Mouse (Mus musculus): ENCODE results near the gene Ptpro.
A peak's percentile ranks its signal among the peaks of the same experiment; 100 is the strongest.
"Not testable (repeated sequence)": the region's sequence is repeated elsewhere in the genome, so short reads cannot be mapped to it uniquely, and the experiment has no call there.

The Ptpro gene

GRCm38 (mm10) chr6:137456064-137456463 is 203.9 kb downstream of the Ptpro start:
- DNase-seq (ENCODE audit: low read depth, low spot score), result no peak

- DNase-seq (ENCODE audit: low read depth, low spot score), result no peak
Observed at GRCm38 (mm10) chr6:137457210-137457609, 205.1 kb downstream of the Ptpro start.

- DNase-seq (ENCODE audit: low read depth, low spot score), result no peak
Observed at GRCm38 (mm10) chr6:137458136-137458535, 206.0 kb downstream of the Ptpro start.

GRCm38 (mm10) chr6:137463771-137464170 is 211.7 kb downstream of the Ptpro start:
- DNase-seq (ENCODE audit: low read depth, low spot score), result no peak

- peak; percentile 83 for DNase-seq (ENCODE audit: low read depth, low spot score)
Observed at GRCm38 (mm10) chr6:137465253-137465652, 213.1 kb downstream of the Ptpro start.

GRCm38 (mm10) chr6:137466256-137466655 is 214.1 kb downstream of the Ptpro start:
- no peak for DNase-seq (ENCODE audit: low read depth, low spot score)

GRCm38 (mm10) chr6:137467696-137468095 is 215.6 kb downstream of the Ptpro start:
- no peak for DNase-seq (ENCODE audit: low read depth, low spot score)

GRCm38 (mm10) chr6:137469541-137469940 is 217.4 kb downstream of the Ptpro start:
- DNase-seq (ENCODE audit: low read depth, low spot score), result no peak

GRCm38 (mm10) chr6:137470901-137471598 is 218.9 kb downstream of the Ptpro start:
- peak; percentile 54 for DNase-seq (ENCODE audit: low read depth, low spot score)

- no peak for DNase-seq (ENCODE audit: low read depth, low spot score)
Observed at GRCm38 (mm10) chr6:137472129-137472528, 220.0 kb downstream of the Ptpro start.

- DNase-seq (ENCODE audit: low read depth, low spot score), result no peak
Observed at GRCm38 (mm10) chr6:137473433-137473832, 221.3 kb downstream of the Ptpro start.

- DNase-seq (ENCODE audit: low read depth, low spot score), result not testable (repeated sequence)
Observed at GRCm38 (mm10) chr6:137475695-137476094, 223.6 kb downstream of the Ptpro start.

GRCm38 (mm10) chr6:137482891-137483290 is 230.8 kb downstream of the Ptpro start:
- DNase-seq (ENCODE audit: low read depth, low spot score), result no peak

GRCm38 (mm10) chr6:137487443-137487842 is 235.3 kb downstream of the Ptpro start:
- DNase-seq (ENCODE audit: low read depth, low spot score), result peak; percentile 68

GRCm38 (mm10) chr6:137490115-137490514 is 238.0 kb downstream of the Ptpro start:
- no peak for DNase-seq (ENCODE audit: low read depth, low spot score)

GRCm38 (mm10) chr6:137491659-137492058 is 239.5 kb downstream of the Ptpro start:
- DNase-seq (ENCODE audit: low read depth, low spot score), result no peak

- no peak for DNase-seq (ENCODE audit: low read depth, low spot score)
Observed at GRCm38 (mm10) chr6:137492582-137492981, 240.5 kb downstream of the Ptpro start.

- DNase-seq (ENCODE audit: low read depth, low spot score), result peak; percentile 25
Observed at GRCm38 (mm10) chr6:137493211-137494135, 241.4 kb downstream of the Ptpro start.

- DNase-seq (ENCODE audit: low read depth, low spot score), result no peak
Observed at GRCm38 (mm10) chr6:137494136-137494475, 242.0 kb downstream of the Ptpro start.

GRCm38 (mm10) chr6:137494801-137495200 is 242.7 kb downstream of the Ptpro start:
- peak; percentile 8 for DNase-seq (ENCODE audit: low read depth, low spot score)

GRCm38 (mm10) chr6:137495233-137495632 is 243.1 kb downstream of the Ptpro start:
- no peak for DNase-seq (ENCODE audit: low read depth, low spot score)

GRCm38 (mm10) chr6:137496562-137496961 is 244.4 kb downstream of the Ptpro start:
- no peak for DNase-seq (ENCODE audit: low read depth, low spot score)
